Mouse (Mus musculus): ENCODE measurements around the gene Vangl2.

Gene Vangl2

GRCm38 (mm10) chr1:171963613-171964012 is 64.6 kb downstream of the Vangl2 start:
- DNase-seq = no peak

- DNase-seq = no peak
These were observed 66.5 kb downstream of the Vangl2 start for GRCm38 (mm10) chr1:171961704-171962103.

- DNase-seq = no peak
These were observed 67.5 kb downstream of the Vangl2 start for GRCm38 (mm10) chr1:171960726-171961125.

- no peak for DNase-seq
These were observed 70.8 kb downstream of the Vangl2 start for GRCm38 (mm10) chr1:171957411-171957810.

- DNase-seq = no peak
These were observed 73.2 kb downstream of the Vangl2 start for GRCm38 (mm10) chr1:171955071-171955470.
